Mouse (Mus musculus): ENCODE results near the gene E2f2. TPM values are rescaled to one million over a fixed set of nuclear protein-coding genes. Genes with fewer than 3 reads are reported as not detected.
A peak's percentile ranks its signal among the peaks of the same experiment; 100 is the strongest.

E2f2 gene
- total and polyA plus RNA-seq, 2 experiments from 2014 or later, result 0.46 to 2.0 TPM

DNA sequence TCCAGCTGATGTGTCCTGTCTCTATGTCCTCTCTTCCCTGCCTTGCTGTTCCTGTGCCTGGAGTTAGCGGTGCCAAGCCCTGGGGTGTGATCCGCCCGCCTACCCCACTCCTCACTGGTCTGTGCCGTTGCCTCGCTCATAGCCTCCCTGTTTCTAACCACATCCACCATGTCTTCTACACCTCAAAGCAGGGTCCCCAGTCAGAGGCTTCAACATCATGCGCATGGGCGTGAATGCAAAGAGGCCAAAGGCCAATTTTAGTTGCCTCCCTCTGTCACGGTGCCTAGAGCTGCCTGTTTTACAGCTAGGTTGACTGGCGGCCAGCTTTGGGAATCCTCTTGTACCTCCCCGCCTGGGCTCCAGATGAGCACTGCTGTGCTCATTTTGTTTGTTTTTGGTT is 24.0 kb downstream of the E2f2 start:
- no peaks in the 10 kb centered on the region for H3K4me1 ChIP-seq (ENCODE audit: insufficient read depth, low read length)
- no peak overlapping the region for H3K4me3 ChIP-seq (ENCODE audit: low read depth, low read length)
- 81% methylated on average over 10 of the region's 10 CpGs for WGBS
- H3K9me3 ChIP-seq (ENCODE audit: low read length), result no peaks in the 10 kb centered on the region
- H3K4me2 ChIP-seq (ENCODE audit: low read depth, low read length, poor library complexity, severe bottlenecking), result no peak overlapping the region
- TF ChIP-seq CTCF (IDR thresholded peaks at IDR 0.05), result no peak
- H3K9ac ChIP-seq (replicated peaks; ENCODE audit: low read length, poor library complexity, severe bottlenecking), result no peak overlapping the region
- H3K27ac ChIP-seq (ENCODE audit: low read depth, low read length), result no peak overlapping the region
- H3K36me3 ChIP-seq (ENCODE audit: insufficient read depth, low read length), result no peaks in the 10 kb centered on the region
- ATAC-seq (ENCODE audit: low FRiP score), result no peak
- DNase-seq (ENCODE audit: low spot score), result no peak
- H3K27me3 ChIP-seq (ENCODE audit: insufficient read depth, low read length), result no peaks in the 10 kb centered on the region

GRCm38 (mm10) chr4:136198846-136199245 is 26.7 kb downstream of the E2f2 start:
- H3K9me3 ChIP-seq (ENCODE audit: low read length), result no peaks in the 10 kb centered on the region
- DNase-seq (ENCODE audit: low spot score), result no peak
- 64% methylated on average over 7 of the region's 7 CpGs for WGBS
- no peak overlapping the region for H3K9ac ChIP-seq (replicated peaks; ENCODE audit: low read length, poor library complexity, severe bottlenecking)
- no peak for TF ChIP-seq CTCF (IDR thresholded peaks at IDR 0.05)
- H3K4me2 ChIP-seq (ENCODE audit: low read depth, low read length, poor library complexity, severe bottlenecking), result no peak overlapping the region
- no peaks in the 10 kb centered on the region for H3K27me3 ChIP-seq (ENCODE audit: insufficient read depth, low read length)
- H3K4me1 ChIP-seq (ENCODE audit: insufficient read depth, low read length), result no peaks in the 10 kb centered on the region
- H3K27ac ChIP-seq (ENCODE audit: low read depth, low read length), result no peak overlapping the region
- no peaks in the 10 kb centered on the region for H3K36me3 ChIP-seq (ENCODE audit: insufficient read depth, low read length)
- ATAC-seq (ENCODE audit: low FRiP score), result no peak
- no peak overlapping the region for H3K4me3 ChIP-seq (ENCODE audit: low read depth, low read length)

DNA sequence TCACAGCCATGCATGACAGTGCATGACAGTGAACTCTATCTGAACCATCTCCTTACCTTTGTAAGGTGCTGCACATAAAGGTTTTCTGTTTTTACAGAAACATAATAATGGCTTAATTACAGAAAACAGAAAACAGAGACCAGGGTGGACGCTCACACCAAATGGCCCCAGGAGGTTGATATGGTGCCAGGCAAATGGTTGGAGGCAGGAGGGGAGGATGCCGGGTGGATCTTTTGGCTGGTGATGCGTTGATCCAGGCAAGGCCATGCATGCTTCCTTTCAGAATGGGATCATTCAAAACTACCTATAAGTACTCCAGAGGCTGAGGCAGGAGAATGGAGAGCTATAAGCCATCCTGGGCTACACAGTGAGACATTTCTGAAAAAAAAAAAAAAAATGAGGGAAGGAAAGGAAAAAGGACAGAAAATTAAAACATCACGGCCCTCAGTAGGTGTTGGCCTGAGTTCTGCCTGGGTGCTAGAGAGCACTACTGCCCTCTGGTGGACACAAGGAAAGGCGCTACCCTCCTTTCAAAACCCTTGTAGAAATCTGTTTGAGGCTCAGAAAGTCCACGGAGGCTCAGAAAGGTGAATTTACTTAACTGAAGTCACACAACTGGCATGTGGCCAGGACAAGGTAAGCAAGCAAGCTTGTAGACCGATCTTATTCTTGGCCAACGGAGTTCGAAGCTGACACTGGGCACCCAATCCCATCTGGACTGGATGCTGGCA is 27.5 kb downstream of the E2f2 start:
- Histone ChIP-seq H3K27ac (ENCODE audit: low read depth, low read length) (no peak overlapping the region), H3K9me3 (ENCODE audit: low read length) (no peaks in the 10 kb centered on the region), H3K36me3 (ENCODE audit: insufficient read depth, low read length) (no peaks in the 10 kb centered on the region), H3K4me2 (ENCODE audit: low read depth, low read length, poor library complexity, severe bottlenecking) (no peak overlapping the region), H3K27me3 (ENCODE audit: insufficient read depth, low read length) (no peaks in the 10 kb centered on the region), H3K4me1 (ENCODE audit: insufficient read depth, low read length) (no peaks in the 10 kb centered on the region), H3K9ac (replicated peaks; ENCODE audit: low read length, poor library complexity, severe bottlenecking) (no peak overlapping the region), H3K4me3 (ENCODE audit: low read depth, low read length) (no peak overlapping the region)
- WGBS, result 35% methylated on average over 9 of the region's 9 CpGs
- DNase-seq (ENCODE audit: low spot score), result peak; percentile 70
- peak; percentile 90 for TF ChIP-seq CTCF (IDR thresholded peaks at IDR 0.05)
- ATAC-seq (ENCODE audit: low FRiP score), result no peak

- Histone ChIP-seq H3K36me3 (ENCODE audit: insufficient read depth, low read length) (no peaks in the 10 kb centered on the region), H3K27me3 (ENCODE audit: insufficient read depth, low read length) (no peaks in the 10 kb centered on the region), H3K9ac (replicated peaks; ENCODE audit: low read length, poor library complexity, severe bottlenecking) (no peak overlapping the region), H3K9me3 (ENCODE audit: low read length) (no peaks in the 10 kb centered on the region), H3K4me1 (ENCODE audit: insufficient read depth, low read length) (no peaks in the 10 kb centered on the region), H3K27ac (ENCODE audit: low read depth, low read length) (no peak overlapping the region), H3K4me3 (ENCODE audit: low read depth, low read length) (no peak overlapping the region), H3K4me2 (ENCODE audit: low read depth, low read length, poor library complexity, severe bottlenecking) (no peak overlapping the region)
- DNase-seq (ENCODE audit: low spot score) (peak; percentile 86), ATAC-seq (ENCODE audit: low FRiP score) (no peak)
- WGBS, result 5% methylated on average over 9 of the region's 9 CpGs
- TF ChIP-seq CTCF (IDR thresholded peaks at IDR 0.05), result peak; percentile 87
These were observed 30.3 kb downstream of the E2f2 start for GRCm38 (mm10) chr4:136202509-136202908.

DNA sequence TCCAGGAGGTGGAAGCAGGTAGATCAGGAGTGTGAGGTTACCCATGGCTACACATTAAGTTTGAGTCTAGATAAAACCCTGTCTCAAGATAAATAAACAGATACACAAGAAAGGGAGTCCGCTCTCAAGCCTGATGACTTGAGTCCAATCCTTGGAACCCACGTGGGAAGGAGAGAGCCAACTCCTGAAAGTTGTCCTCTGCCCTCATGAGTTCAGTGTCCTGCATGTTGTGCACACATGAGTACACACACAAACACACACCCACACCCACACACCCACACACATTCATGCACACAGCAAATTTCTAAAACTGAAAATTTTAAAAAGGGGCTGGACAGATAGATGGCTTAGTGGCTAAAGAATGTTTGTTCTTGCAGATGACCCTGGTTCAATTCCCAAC is 32.6 kb downstream of the E2f2 start:
- H3K9ac ChIP-seq (replicated peaks; ENCODE audit: low read length, poor library complexity, severe bottlenecking), result no peak overlapping the region
- no peak for ATAC-seq (ENCODE audit: low FRiP score)
- DNase-seq (ENCODE audit: low spot score), result no peak
- no peak overlapping the region for H3K27ac ChIP-seq (ENCODE audit: low read depth, low read length)
- no peak overlapping the region for H3K4me3 ChIP-seq (ENCODE audit: low read depth, low read length)
- no peaks in the 10 kb centered on the region for H3K36me3 ChIP-seq (ENCODE audit: insufficient read depth, low read length)
- no peaks in the 10 kb centered on the region for H3K9me3 ChIP-seq (ENCODE audit: low read length)
- no peaks in the 10 kb centered on the region for H3K4me1 ChIP-seq (ENCODE audit: insufficient read depth, low read length)
- no peaks in the 10 kb centered on the region for H3K27me3 ChIP-seq (ENCODE audit: insufficient read depth, low read length)
- WGBS, result 81% methylated on average over 2 of the region's 2 CpGs
- TF ChIP-seq CTCF (IDR thresholded peaks at IDR 0.05), result no peak
- no peak overlapping the region for H3K4me2 ChIP-seq (ENCODE audit: low read depth, low read length, poor library complexity, severe bottlenecking)

DNA sequence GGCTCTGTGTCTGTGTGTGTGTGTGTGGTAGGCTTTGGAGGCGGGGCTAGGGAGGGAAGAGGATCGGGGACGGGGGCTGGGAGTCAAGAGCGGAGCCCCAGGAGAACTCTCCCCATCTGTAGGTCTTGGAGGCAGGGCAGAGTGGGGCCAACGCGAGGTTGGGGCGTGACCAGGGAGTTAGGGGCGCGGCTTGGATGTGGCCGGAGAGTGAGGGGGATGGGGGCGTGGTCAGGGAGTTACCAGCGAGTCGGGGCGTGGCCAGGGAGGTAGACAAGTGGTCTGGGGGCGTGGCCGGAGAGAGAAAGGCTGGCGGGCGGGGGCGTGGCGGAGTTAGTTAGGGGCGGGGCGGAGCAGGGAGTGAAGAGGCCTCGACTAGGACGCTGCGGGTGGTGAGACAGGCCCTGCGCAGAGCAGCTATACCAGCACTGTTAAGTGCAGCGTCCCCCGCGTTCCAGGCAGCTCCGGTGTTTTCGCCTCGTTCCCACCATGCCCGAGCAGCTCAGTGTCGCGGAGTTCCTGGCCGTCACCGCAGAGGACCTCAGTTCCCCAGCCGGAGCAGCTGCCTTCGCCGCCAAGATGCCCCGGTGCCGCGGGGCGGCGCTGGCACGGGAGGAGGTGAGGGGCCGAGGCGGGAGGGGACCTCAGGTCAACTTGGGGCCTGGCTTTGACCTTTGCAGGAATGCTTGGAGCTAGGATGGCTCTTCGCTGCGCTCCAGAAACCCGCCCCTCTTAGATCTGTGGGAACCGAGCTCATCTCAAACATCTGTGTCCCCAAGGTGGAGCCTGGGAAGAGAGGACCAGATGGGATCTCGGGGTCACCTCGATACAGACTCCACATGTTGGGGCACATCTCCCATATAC is 34.1 kb downstream of the E2f2 start, which contains the start of gene Asap3:
Gene Asap3 (plus strand): TSS at position 333 of the 861 bp plus-strand sequence.
- DNase-seq (ENCODE audit: low spot score) (peak; percentile 94), ATAC-seq (ENCODE audit: low FRiP score) (peak; percentile 74)
- under 1% methylated on average over 41 of the region's 54 CpGs for WGBS
- TF ChIP-seq CTCF (IDR thresholded peaks at IDR 0.05), result peak; percentile 37; the same call in 1 of the 2 replicates
- Histone ChIP-seq H3K4me3 (ENCODE audit: low read depth, low read length) (peak within 1 kb of the TSS; percentile 60), H3K27ac (ENCODE audit: low read depth, low read length) (no peak within 1 kb of the TSS; the same call in 1 of the 2 replicates), H3K4me1 (ENCODE audit: insufficient read depth, low read length) (no peaks in the 10 kb centered on the region), H3K36me3 (ENCODE audit: insufficient read depth, low read length) (no peaks in the 10 kb centered on the region), H3K9me3 (ENCODE audit: low read length) (no peaks in the 10 kb centered on the region), H3K27me3 (ENCODE audit: insufficient read depth, low read length) (no peaks in the 10 kb centered on the region), H3K4me2 (ENCODE audit: low read depth, low read length, poor library complexity, severe bottlenecking) (peak within 1 kb of the TSS; percentile 97), H3K9ac (replicated peaks; ENCODE audit: low read length, poor library complexity, severe bottlenecking) (peak within 1 kb of the TSS; percentile 74)
